Mouse (Mus musculus): ENCODE data around the gene Auh. TPM values are rescaled to one million over a fixed set of nuclear protein-coding genes. Genes with fewer than 3 reads are reported as not detected.
A peak's percentile ranks its signal among the peaks of the same experiment; 100 is the strongest.

Auh gene
- polyA plus RNA-seq, 1 experiment from 2014 or later = 45.0 TPM

- no peak overlapping the region for H3K4me3 ChIP-seq (ENCODE audit: low read depth, low read length)
- H3K9ac ChIP-seq (ENCODE audit: low read depth, low read length) = no peak overlapping the region
- peaks cover 6% of the 10 kb centered on the region; the same call in 1 of the 2 replicates for H3K4me1 ChIP-seq (replicated peaks; ENCODE audit: control insufficient read depth, insufficient read depth, low read length)
- no peak overlapping the region for H3K27ac ChIP-seq (ENCODE audit: low read depth, low read length)
- 82% methylated on average over 4 of the region's 4 CpGs for WGBS
- peak; percentile 73 for TF ChIP-seq CTCF (IDR thresholded peaks at IDR 0.05; ENCODE audit: low read depth)
- no peaks in the 10 kb centered on the region for H3K9me3 ChIP-seq (ENCODE audit: control insufficient read depth)
- peaks cover 16% of the 10 kb centered on the region; the same call in 1 of the 2 replicates for H3K36me3 ChIP-seq (ENCODE audit: control insufficient read depth, insufficient read depth)
- no peak for ATAC-seq
- no peaks in the 10 kb centered on the region for H3K27me3 ChIP-seq (replicated peaks; ENCODE audit: control insufficient read depth, insufficient read depth, low read length)
- H3K4me2 ChIP-seq (replicated peaks; ENCODE audit: low read depth) = no peak overlapping the region
These were observed 96.3 kb downstream of the Auh start for GRCm38 (mm10) chr13:52833220-52833619.

GRCm38 (mm10) chr13:52832481-52833170 lies 96.9 kb downstream of the Auh start:
- peaks cover 6% of the 10 kb centered on the region; the same call in 1 of the 2 replicates for H3K4me1 ChIP-seq (replicated peaks; ENCODE audit: control insufficient read depth, insufficient read depth, low read length)
- peaks cover 10% of the 10 kb centered on the region; the same call in 1 of the 2 replicates for H3K36me3 ChIP-seq (ENCODE audit: control insufficient read depth, insufficient read depth)
- no peak overlapping the region for H3K4me3 ChIP-seq (ENCODE audit: low read depth, low read length)
- H3K27ac ChIP-seq (ENCODE audit: low read depth, low read length) = no peak overlapping the region
- no peak overlapping the region for H3K9ac ChIP-seq (ENCODE audit: low read depth, low read length)
- TF ChIP-seq CTCF (IDR thresholded peaks at IDR 0.05; ENCODE audit: low read depth) = no peak
- H3K27me3 ChIP-seq (replicated peaks; ENCODE audit: control insufficient read depth, insufficient read depth, low read length) = no peaks in the 10 kb centered on the region
- no peak for ATAC-seq
- no peak overlapping the region for H3K4me2 ChIP-seq (replicated peaks; ENCODE audit: low read depth)
- H3K9me3 ChIP-seq (ENCODE audit: control insufficient read depth) = no peaks in the 10 kb centered on the region
- WGBS = 48% methylated on average over 8 of the region's 8 CpGs

GRCm38 (mm10) chr13:52831037-52831757 lies 98.3 kb downstream of the Auh start:
- no peak overlapping the region for H3K9ac ChIP-seq (ENCODE audit: low read depth, low read length)
- no peaks in the 10 kb centered on the region; the same call in 1 of the 2 replicates for H3K36me3 ChIP-seq (ENCODE audit: control insufficient read depth, insufficient read depth)
- H3K4me1 ChIP-seq (replicated peaks; ENCODE audit: control insufficient read depth, insufficient read depth, low read length) = peaks cover 6% of the 10 kb centered on the region; the same call in 1 of the 2 replicates
- no peaks in the 10 kb centered on the region for H3K27me3 ChIP-seq (replicated peaks; ENCODE audit: control insufficient read depth, insufficient read depth, low read length)
- no peak overlapping the region for H3K4me2 ChIP-seq (replicated peaks; ENCODE audit: low read depth)
- H3K27ac ChIP-seq (ENCODE audit: low read depth, low read length) = peak overlapping the region; percentile 68
- no peak for TF ChIP-seq CTCF (IDR thresholded peaks at IDR 0.05; ENCODE audit: low read depth)
- no peaks in the 10 kb centered on the region for H3K9me3 ChIP-seq (ENCODE audit: control insufficient read depth)
- peak; percentile 92 for ATAC-seq
- no peak overlapping the region for H3K4me3 ChIP-seq (ENCODE audit: low read depth, low read length)
- whole genome bisulfite sequencing = 53% methylated on average over 13 of the region's 13 CpGs

GRCm38 (mm10) chr13:52828946-52829523 lies 100.4 kb downstream of the Auh start:
- Histone ChIP-seq H3K9ac (ENCODE audit: low read depth, low read length) (no peak overlapping the region), H3K4me3 (ENCODE audit: low read depth, low read length) (no peak overlapping the region), H3K27me3 (replicated peaks; ENCODE audit: control insufficient read depth, insufficient read depth, low read length) (no peaks in the 10 kb centered on the region), H3K4me2 (replicated peaks; ENCODE audit: low read depth) (no peak overlapping the region), H3K4me1 (replicated peaks; ENCODE audit: control insufficient read depth, insufficient read depth, low read length) (peaks cover 11% of the 10 kb centered on the region; the same call in 1 of the 2 replicates), H3K9me3 (ENCODE audit: control insufficient read depth) (no peaks in the 10 kb centered on the region), H3K27ac (ENCODE audit: low read depth, low read length) (no peak overlapping the region), H3K36me3 (ENCODE audit: control insufficient read depth, insufficient read depth) (no peaks in the 10 kb centered on the region)
- TF ChIP-seq CTCF (IDR thresholded peaks at IDR 0.05; ENCODE audit: low read depth) = no peak
- 75% methylated on average over 12 of the region's 12 CpGs for WGBS
- no peak for ATAC-seq

- Histone ChIP-seq H3K4me3 (ENCODE audit: low read depth, low read length) (no peak overlapping the region), H3K9ac (ENCODE audit: low read depth, low read length) (no peak overlapping the region), H3K4me1 (replicated peaks; ENCODE audit: control insufficient read depth, insufficient read depth, low read length) (peaks cover 11% of the 10 kb centered on the region; the same call in 1 of the 2 replicates), H3K4me2 (replicated peaks; ENCODE audit: low read depth) (no peak overlapping the region), H3K27ac (ENCODE audit: low read depth, low read length) (no peak overlapping the region), H3K36me3 (ENCODE audit: control insufficient read depth, insufficient read depth) (no peaks in the 10 kb centered on the region), H3K27me3 (replicated peaks; ENCODE audit: control insufficient read depth, insufficient read depth, low read length) (no peaks in the 10 kb centered on the region), H3K9me3 (ENCODE audit: control insufficient read depth) (no peaks in the 10 kb centered on the region)
- TF ChIP-seq CTCF (IDR thresholded peaks at IDR 0.05; ENCODE audit: low read depth) = no peak
- ATAC-seq = no peak
- 48% methylated on average over 2 of the region's 2 CpGs for WGBS
These were observed 101.3 kb downstream of the Auh start for GRCm38 (mm10) chr13:52828217-52828616.

- Histone ChIP-seq H3K9me3 (ENCODE audit: control insufficient read depth) (no peaks in the 10 kb centered on the region), H3K4me1 (replicated peaks; ENCODE audit: control insufficient read depth, insufficient read depth, low read length) (peaks cover 12% of the 10 kb centered on the region; the same call in 1 of the 2 replicates), H3K36me3 (ENCODE audit: control insufficient read depth, insufficient read depth) (no peaks in the 10 kb centered on the region)
These were observed 102.8 kb downstream of the Auh start for GRCm38 (mm10) chr13:52826666-52827065.

More at GRCm38 (mm10) chr13:52826666-52827065, 102.8 kb downstream of the Auh start:
- no peaks in the 10 kb centered on the region for H3K27me3 ChIP-seq (replicated peaks; ENCODE audit: control insufficient read depth, insufficient read depth, low read length)
- no peak overlapping the region for H3K4me2 ChIP-seq (replicated peaks; ENCODE audit: low read depth)
- TF ChIP-seq CTCF (IDR thresholded peaks at IDR 0.05; ENCODE audit: low read depth) = no peak
- ATAC-seq = no peak
- H3K27ac ChIP-seq (ENCODE audit: low read depth, low read length) = no peak overlapping the region
- H3K4me3 ChIP-seq (ENCODE audit: low read depth, low read length) = no peak overlapping the region
- H3K9ac ChIP-seq (ENCODE audit: low read depth, low read length) = no peak overlapping the region
